Mouse (Mus musculus): ENCODE results near the gene Sppl3.

- no peak for TF ChIP-seq ZC3H11A (IDR thresholded peaks at IDR 0.05; ENCODE audit: borderline replicate concordance, low read depth, low read length)
- no peak for TF ChIP-seq HCFC1 (IDR thresholded peaks at IDR 0.05; ENCODE audit: borderline replicate concordance, insufficient read depth, low read length)
- TF ChIP-seq CHD2 (IDR thresholded peaks at IDR 0.05; ENCODE audit: low read depth, low read length): no peak
- TF ChIP-seq MAFK (IDR thresholded peaks at IDR 0.05; ENCODE audit: insufficient read depth, low read depth, low read length): no peak
These were observed 9.5 kb upstream of the Sppl3 start for GRCm38 (mm10) chr5:115001464-115001863.
